Mouse (Mus musculus): ENCODE results near the gene Fam216a.

GRCm38 (mm10) chr5:122402772-122403171 is 30.6 kb upstream of the Fam216a start:
- TF ChIP-seq CTCF (IDR thresholded peaks at IDR 0.05 in 2 of 3, conservative IDR thresholded peaks at IDR 0.05 in 1 of 3; ENCODE audit: control insufficient read depth in 1 of 3, insufficient read depth in 1 of 3, low read depth in 2 of 3, low read length in 3 of 3, poor library complexity in 1 of 3, severe bottlenecking in 1 of 3) (no peak), ZC3H11A (IDR thresholded peaks at IDR 0.05; ENCODE audit: low read depth, low read length) (no peak), POLR2A (IDR thresholded peaks at IDR 0.05; ENCODE audit: control insufficient read depth in 1 of 2, insufficient read depth in 1 of 2, low read depth in 1 of 2, low read length in 2 of 2, poor library complexity in 1 of 2) (no peak), POLR2AphosphoS5 (IDR thresholded peaks at IDR 0.05; ENCODE audit: borderline replicate concordance, low read depth, low read length) (no peak), ZKSCAN1 (IDR thresholded peaks at IDR 0.05; ENCODE audit: low read depth, low read length) (no peak), MYC (IDR thresholded peaks at IDR 0.05; ENCODE audit: low read depth, low read length) (no peak), EP300 (IDR thresholded peaks at IDR 0.05; ENCODE audit: low read depth in 1 of 2, low read length in 2 of 2) (no peak), TAL1 (IDR thresholded peaks at IDR 0.05; ENCODE audit: low read length) (no peak), TBP (IDR thresholded peaks at IDR 0.05; ENCODE audit: low read depth, low read length) (no peak), JUND (IDR thresholded peaks at IDR 0.05; ENCODE audit: low read depth, low read length) (no peak), MAFK (IDR thresholded peaks at IDR 0.05; ENCODE audit: borderline replicate concordance, low read depth, low read length) (no peak)
